Mouse (Mus musculus): ENCODE results near the gene Iba57.

DNA sequence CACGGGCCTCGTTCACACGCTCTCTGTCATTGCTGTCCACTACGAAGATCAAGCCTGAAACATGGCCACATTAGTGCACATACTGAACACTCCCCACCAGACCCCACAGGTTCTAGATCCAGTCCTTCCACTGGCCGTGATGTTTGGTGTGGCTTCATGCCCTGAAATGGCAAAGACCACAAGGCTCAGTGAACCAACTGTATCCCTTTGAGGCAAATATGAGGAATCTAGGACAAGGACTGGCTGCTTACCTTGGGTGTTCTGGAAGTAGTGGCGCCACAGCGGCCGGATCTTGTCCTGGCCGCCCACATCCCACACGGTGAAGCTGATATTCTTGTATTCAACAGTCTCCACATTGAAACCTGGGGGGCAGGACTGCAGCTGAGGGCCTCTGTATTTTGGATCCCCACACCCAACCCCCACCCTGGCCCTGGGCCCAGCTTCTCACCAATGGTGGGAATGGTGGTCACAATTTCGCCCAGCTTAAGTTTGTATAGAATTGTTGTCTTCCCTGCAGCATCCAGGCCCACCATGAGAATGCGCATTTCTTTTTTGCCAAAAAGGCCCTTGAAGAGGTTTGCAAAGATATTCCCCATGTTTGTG lies 49.5 kb upstream of the Iba57 start:
- TF ChIP-seq CTCF (IDR thresholded peaks at IDR 0.05; ENCODE audit: control insufficient read depth, insufficient read depth, insufficient read length) (no peak), USF1 (IDR thresholded peaks at IDR 0.05; ENCODE audit: low read depth) (no peak), CEBPB (IDR thresholded peaks at IDR 0.05; ENCODE audit: low read depth) (no peak)
